Mouse (Mus musculus) embryonic fibroblast, embryonic 13.5 days (primary cell): ENCODE measurements around the gene Pde7b.

ENCODE experiments used
- CTCF ChIP-seq: IDR thresholded peaks from 2 replicates; pipeline ENCODE4 v1.5.1; 2011; ENCODE audit warnings: mild to moderate bottlenecking, control low read depth, low read length, moderate library complexity, borderline replicate concordance; ENCODE audit not compliant: insufficient read depth
- POLR2A ChIP-seq: IDR thresholded peaks from 2 replicates; pipeline ENCODE4 v1.6.1; 2011; ENCODE audit warnings: low read depth, mild to moderate bottlenecking, control low read depth, low read length, moderate library complexity

- no peak for TF ChIP-seq CTCF
- no peak for TF ChIP-seq POLR2A
Observed at GRCm38 (mm10) chr10:20454387-20455065, 270.4 kb downstream of the Pde7b start.
